Mouse (Mus musculus): ENCODE measurements at regions not wholly inside any gene's neighbourhood (a gene's known extent, or its start where the extent isn't known, plus 50 kb on each side); places are given as distances from the start of the nearest gene placed in this dataset.

DNA sequence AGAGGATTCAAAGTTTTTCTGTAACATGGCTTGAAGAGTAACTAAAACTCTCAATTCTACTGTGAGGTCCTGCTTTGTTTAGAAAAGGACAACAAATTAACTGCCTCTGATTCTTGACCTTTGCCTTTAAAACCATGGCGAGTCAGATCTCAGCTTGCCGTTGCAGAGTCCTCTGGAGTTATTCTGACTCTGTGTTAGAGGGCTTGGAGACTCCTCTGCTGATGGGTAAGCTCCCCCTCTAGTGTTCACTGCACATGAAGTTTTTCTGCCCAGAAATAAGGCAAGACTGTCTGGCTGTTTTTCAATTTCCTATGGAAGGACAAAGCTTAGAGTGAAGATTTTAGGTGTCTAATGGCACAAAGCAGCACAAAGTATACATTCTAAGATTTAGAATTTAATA lies 1085.9 kb upstream of the Nr2f1 start:
- Histone ChIP-seq H3K36me3 (ENCODE audit: control insufficient read depth, insufficient read depth, low read length) (no peaks in the 10 kb centered on the region), H3K9ac (ENCODE audit: low read depth, low read length) (no peak overlapping the region), H3K4me1 (ENCODE audit: control insufficient read depth, insufficient read depth, low read length) (no peaks in the 10 kb centered on the region), H3K4me3 (ENCODE audit: low read depth, low read length) (no peak overlapping the region), H3K27me3 (replicated peaks; ENCODE audit: control insufficient read depth, insufficient read depth, low read length) (no peaks in the 10 kb centered on the region), H3K9me3 (ENCODE audit: control insufficient read depth, low read length) (no peaks in the 10 kb centered on the region), H3K27ac (replicated peaks; ENCODE audit: low read depth, low read length) (no peak overlapping the region), H3K4me2 (ENCODE audit: low read depth, low read length) (no peak overlapping the region)
- 3% methylated on average over 2 of the region's 2 CpGs for WGBS
- ATAC-seq (ENCODE audit: low read depth) (no peak), DNase-seq (ENCODE audit: low spot score) (peak; percentile 72)

DNA sequence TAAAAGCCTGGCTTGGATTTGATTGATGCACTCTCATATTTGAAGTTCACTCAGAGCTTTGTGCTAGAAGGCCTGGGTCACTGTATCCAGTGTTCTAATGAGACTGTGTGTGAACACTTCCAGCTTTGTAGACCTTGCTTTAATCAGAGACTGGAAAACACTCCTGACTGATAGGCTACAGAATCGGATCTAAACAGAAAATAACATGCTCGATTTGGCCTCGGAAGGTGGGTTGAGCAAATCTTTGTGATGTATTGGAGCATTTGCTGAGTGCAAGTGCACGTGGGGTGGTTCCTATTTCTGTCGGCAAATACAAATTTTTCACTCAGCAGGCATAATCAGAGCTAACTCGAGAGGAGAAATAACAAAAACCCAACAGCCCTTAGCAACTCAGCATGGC lies 1078.2 kb upstream of the Nr2f1 start:
- WGBS, result 33% methylated on average over 6 of the region's 6 CpGs
- Histone ChIP-seq H3K4me2 (ENCODE audit: low read depth, low read length) (no peak overlapping the region), H3K4me1 (ENCODE audit: control insufficient read depth, insufficient read depth, low read length) (no peaks in the 10 kb centered on the region), H3K4me3 (ENCODE audit: low read depth, low read length) (no peak overlapping the region), H3K36me3 (ENCODE audit: control insufficient read depth, insufficient read depth, low read length) (no peaks in the 10 kb centered on the region), H3K9me3 (ENCODE audit: control insufficient read depth, low read length) (no peaks in the 10 kb centered on the region), H3K9ac (ENCODE audit: low read depth, low read length) (no peak overlapping the region), H3K27ac (replicated peaks; ENCODE audit: low read depth, low read length) (no peak overlapping the region), H3K27me3 (replicated peaks; ENCODE audit: control insufficient read depth, insufficient read depth, low read length) (no peaks in the 10 kb centered on the region)
- DNase-seq (ENCODE audit: low spot score) (no peak), ATAC-seq (ENCODE audit: low read depth) (no peak)

DNA sequence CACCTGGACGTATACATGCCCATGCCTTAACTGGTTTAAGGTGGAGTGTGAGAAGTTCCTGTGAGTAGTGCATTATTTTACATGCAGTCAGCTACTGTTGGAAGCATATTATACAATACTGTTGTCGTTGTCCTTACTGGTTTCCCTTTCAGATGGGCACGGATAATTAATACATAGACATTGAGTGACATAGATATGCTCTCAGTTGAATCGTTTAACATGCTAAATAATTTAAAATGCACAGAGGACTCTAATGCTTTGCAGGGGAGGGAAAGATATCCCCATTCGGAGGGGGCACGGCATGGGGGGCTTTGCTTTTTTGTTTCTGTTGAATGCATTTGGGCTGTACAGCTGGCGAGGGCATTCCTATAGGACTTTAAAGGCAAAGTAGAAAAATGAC lies 1077.8 kb upstream of the Nr2f1 start:
- H3K4me3 ChIP-seq (ENCODE audit: low read depth, low read length), result no peak overlapping the region
- no peak overlapping the region for H3K27ac ChIP-seq (replicated peaks; ENCODE audit: low read depth, low read length)
- H3K9me3 ChIP-seq (ENCODE audit: control insufficient read depth, low read length), result no peaks in the 10 kb centered on the region
- no peak overlapping the region for H3K4me2 ChIP-seq (ENCODE audit: low read depth, low read length)
- no peak overlapping the region for H3K9ac ChIP-seq (ENCODE audit: low read depth, low read length)
- DNase-seq (ENCODE audit: low spot score) (no peak), ATAC-seq (ENCODE audit: low read depth) (no peak)
- 60% methylated on average over 7 of the region's 7 CpGs for WGBS
- H3K36me3 ChIP-seq (ENCODE audit: control insufficient read depth, insufficient read depth, low read length), result no peaks in the 10 kb centered on the region
- H3K27me3 ChIP-seq (replicated peaks; ENCODE audit: control insufficient read depth, insufficient read depth, low read length), result no peaks in the 10 kb centered on the region
- H3K4me1 ChIP-seq (ENCODE audit: control insufficient read depth, insufficient read depth, low read length), result no peaks in the 10 kb centered on the region

- Histone ChIP-seq H3K4me3 (ENCODE audit: low read depth, low read length) (no peak overlapping the region), H3K4me1 (ENCODE audit: control insufficient read depth, insufficient read depth, low read length) (no peaks in the 10 kb centered on the region), H3K27ac (replicated peaks; ENCODE audit: low read depth, low read length) (no peak overlapping the region), H3K27me3 (replicated peaks; ENCODE audit: control insufficient read depth, insufficient read depth, low read length) (no peaks in the 10 kb centered on the region), H3K9ac (ENCODE audit: low read depth, low read length) (no peak overlapping the region), H3K9me3 (ENCODE audit: control insufficient read depth, low read length) (no peaks in the 10 kb centered on the region), H3K36me3 (ENCODE audit: control insufficient read depth, insufficient read depth, low read length) (no peaks in the 10 kb centered on the region), H3K4me2 (ENCODE audit: low read depth, low read length) (no peak overlapping the region)
- no peak for DNase-seq (ENCODE audit: low spot score)
- ATAC-seq (ENCODE audit: low read depth), result no peak
- WGBS, result 59% methylated on average over 5 of the region's 5 CpGs
These were observed 1055.8 kb upstream of the Nr2f1 start for GRCm38 (mm10) chr13:79255362-79255761.

DNA sequence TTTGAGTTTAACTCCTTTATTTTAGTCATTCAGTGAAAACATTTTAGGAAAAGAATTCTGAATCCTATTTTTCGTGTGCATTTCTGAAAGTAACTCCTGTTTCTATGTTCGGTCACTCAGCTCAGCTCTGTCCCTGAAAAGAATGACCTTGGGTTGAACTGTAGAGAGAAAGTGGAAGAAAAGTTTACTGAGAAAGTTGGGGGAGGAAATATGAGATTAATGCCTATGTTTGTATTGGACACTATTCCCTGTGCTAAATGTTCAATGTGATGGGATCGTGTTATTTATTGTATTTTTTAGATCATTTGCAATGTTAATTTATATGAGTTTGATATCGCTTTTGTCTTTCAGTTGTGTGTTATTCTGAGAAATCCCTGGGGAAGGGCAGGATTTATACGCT lies 1052.8 kb upstream of the Nr2f1 start:
- Histone ChIP-seq H3K27ac (replicated peaks; ENCODE audit: low read depth, low read length) (no peak overlapping the region), H3K36me3 (ENCODE audit: control insufficient read depth, insufficient read depth, low read length) (no peaks in the 10 kb centered on the region), H3K27me3 (replicated peaks; ENCODE audit: control insufficient read depth, insufficient read depth, low read length) (no peaks in the 10 kb centered on the region), H3K9me3 (ENCODE audit: control insufficient read depth, low read length) (no peaks in the 10 kb centered on the region), H3K4me1 (ENCODE audit: control insufficient read depth, insufficient read depth, low read length) (no peaks in the 10 kb centered on the region), H3K4me3 (ENCODE audit: low read depth, low read length) (no peak overlapping the region), H3K4me2 (ENCODE audit: low read depth, low read length) (no peak overlapping the region), H3K9ac (ENCODE audit: low read depth, low read length) (no peak overlapping the region)
- ATAC-seq (ENCODE audit: low read depth), result no peak
- DNase-seq (ENCODE audit: low spot score), result peak; percentile 5
- 52% methylated on average over 5 of the region's 5 CpGs for whole genome bisulfite sequencing

GRCm38 (mm10) chr13:79251269-79251668 lies 1051.7 kb upstream of the Nr2f1 start:
- ATAC-seq (ENCODE audit: low read depth) (no peak), DNase-seq (ENCODE audit: low spot score) (no peak)
- H3K27me3 ChIP-seq (replicated peaks; ENCODE audit: control insufficient read depth, insufficient read depth, low read length), result no peaks in the 10 kb centered on the region
- no peaks in the 10 kb centered on the region for H3K36me3 ChIP-seq (ENCODE audit: control insufficient read depth, insufficient read depth, low read length)
- H3K4me2 ChIP-seq (ENCODE audit: low read depth, low read length), result no peak overlapping the region
- H3K4me3 ChIP-seq (ENCODE audit: low read depth, low read length), result no peak overlapping the region
- no peak overlapping the region for H3K9ac ChIP-seq (ENCODE audit: low read depth, low read length)
- H3K9me3 ChIP-seq (ENCODE audit: control insufficient read depth, low read length), result no peaks in the 10 kb centered on the region
- H3K27ac ChIP-seq (replicated peaks; ENCODE audit: low read depth, low read length), result no peak overlapping the region
- WGBS, result 85% methylated on average over 1 of the region's 1 CpGs
- no peaks in the 10 kb centered on the region for H3K4me1 ChIP-seq (ENCODE audit: control insufficient read depth, insufficient read depth, low read length)

Measured in embryonic facial prominence, embryonic 14.5 days (tissue).